Mouse (Mus musculus) leukemia stem cell, adult 10-12 weeks (primary cell): ENCODE results near the gene Ifi207. TPM values are rescaled to one million over a fixed set of nuclear protein-coding genes. Genes with fewer than 3 reads are reported as not detected.

Experiments
- polyA plus RNA-seq: library from polyadenylated mRNA; stranded (reverse); fragments of >175 nt; gene quantifications from 2 replicates; pipeline ENCODE4 v1.2.3, GENCODE M21; 2012; ENCODE audit warnings: low replicate concordance

Ifi207 gene
- polyA plus RNA-seq = 0.12 and 0.49 TPM in 2 replicates

DNA sequence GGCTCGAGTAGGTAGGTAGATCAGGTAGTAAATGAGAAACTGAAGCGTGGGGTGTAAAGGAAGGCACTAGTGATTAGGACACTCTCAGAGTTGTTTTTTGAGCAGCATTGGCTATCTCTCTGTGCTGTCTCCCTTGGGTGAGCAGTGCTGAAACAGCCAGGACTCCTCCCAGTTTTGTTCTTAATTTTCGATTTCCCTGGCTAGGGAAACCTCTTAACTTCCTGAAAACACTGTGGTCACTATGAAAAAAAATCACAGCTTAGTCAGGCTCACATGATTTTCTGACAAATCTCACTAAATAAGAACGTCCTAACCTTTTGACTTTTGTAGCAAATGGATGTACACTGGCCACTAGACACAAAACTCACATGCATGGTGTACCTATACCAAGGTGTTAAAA, at the start of gene Ifi207:
Gene Ifi207 (minus strand): TSS at position 92 of the 400 bp plus-strand sequence.

DNA sequence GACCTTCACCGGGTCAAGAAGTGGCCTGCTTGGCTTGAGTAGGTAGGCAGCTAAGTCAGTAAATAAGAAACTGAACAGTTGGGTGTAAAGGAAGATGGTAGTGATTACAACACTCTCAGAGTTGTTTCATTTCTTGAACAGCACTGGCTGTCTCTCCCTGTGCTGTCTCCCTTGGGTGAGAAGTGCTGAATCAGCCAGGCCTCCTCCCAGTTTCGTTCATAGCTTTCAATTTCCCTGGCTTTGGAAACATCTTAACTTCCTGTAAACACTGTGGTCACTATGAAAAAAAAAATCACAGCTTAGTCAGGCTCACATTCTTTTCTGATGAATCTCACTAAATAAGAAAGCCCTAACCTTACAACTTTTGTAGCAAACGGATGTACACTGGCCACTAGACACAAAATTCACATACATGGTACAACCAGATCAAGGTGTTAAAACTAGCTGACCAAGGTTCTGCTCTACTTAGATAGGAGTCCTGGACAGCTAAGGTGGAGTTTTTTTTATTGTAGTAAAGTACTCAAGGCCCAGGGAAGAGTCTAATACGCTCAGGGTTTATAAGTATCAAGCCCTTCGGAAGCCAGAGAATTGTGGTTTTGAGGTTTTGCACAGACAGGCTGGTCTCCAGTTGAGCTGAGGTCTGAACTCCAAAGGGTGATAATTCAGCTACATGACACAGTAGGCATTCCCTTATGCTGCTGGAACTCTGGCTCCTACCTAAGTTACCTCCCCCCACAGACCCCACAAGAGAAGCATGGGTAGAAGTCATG, 25.5 kb upstream of the Ifi207 start, which contains the start of gene Ifi204:
Gene Ifi204 (minus strand): TSS at position 96 of the 770 bp plus-strand sequence.

DNA sequence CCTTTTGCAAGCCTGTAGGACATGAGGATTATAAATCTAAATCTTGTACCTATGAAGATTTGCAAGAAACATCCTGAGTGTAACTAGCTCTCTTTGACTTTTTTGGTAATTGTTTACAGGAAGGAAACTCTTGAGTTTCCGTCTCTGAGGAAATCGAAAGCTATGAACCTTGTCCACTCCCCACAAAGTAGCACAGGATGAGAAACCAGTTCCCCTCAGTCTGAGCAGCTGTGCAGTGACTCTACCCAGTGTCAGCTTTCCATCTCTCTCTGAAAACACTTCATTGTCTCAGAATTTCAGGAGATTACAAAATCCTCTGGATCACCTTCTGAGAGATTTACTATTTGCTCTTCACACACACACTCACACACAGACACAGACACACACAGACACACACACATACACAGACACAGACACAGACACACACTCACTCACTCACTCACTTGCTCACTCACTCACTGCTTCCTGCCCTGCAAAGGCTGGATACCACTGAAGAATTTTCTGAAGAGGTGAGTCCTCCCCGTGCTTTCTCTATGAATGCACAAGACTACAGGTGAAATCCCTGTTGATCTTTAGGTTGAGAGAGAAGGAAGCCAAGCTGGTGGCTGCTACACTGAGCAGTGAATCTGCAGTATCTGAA, 68.0 kb downstream of the Ifi207 start, which contains the start of gene Ifi208:
Gene Ifi208 (plus strand): TSS at position 218 of the 640 bp plus-strand sequence.

Other genes with a start within 250 kb of the Ifi207 start
- gene Ifi214, start 205.8 kb downstream of the Ifi207 start, polyA plus RNA-seq = 0.09 TPM in 1 of 2 replicates, not detected in the other
- gene Ifi213, start 142.5 kb downstream of the Ifi207 start, polyA plus RNA-seq = 0.10 and 0.14 TPM in 2 replicates
- gene Ifi209, start 110.8 kb downstream of the Ifi207 start, polyA plus RNA-seq = 0.35 TPM in 1 of 2 replicates, not detected in the other
- 0.17 and 0.23 TPM in 2 replicates for gene Ifi208, start 68.1 kb downstream of the Ifi207 start, polyA plus RNA-seq
- gene Ifi204, start 25.2 kb upstream of the Ifi207 start, polyA plus RNA-seq = 0.16 TPM in 1 of 2 replicates, not detected in the other
- 0.09 and 0.46 TPM in 2 replicates for gene Ifi211, start 171.3 kb upstream of the Ifi207 start, polyA plus RNA-seq
- gene Mndal, start 200.7 kb upstream of the Ifi207 start, polyA plus RNA-seq = 3.8 and 4.7 TPM in 2 replicates
- 1.6 and 2.6 TPM in 2 replicates for gene Ifi203, start 200.9 kb upstream of the Ifi207 start, polyA plus RNA-seq
- gene Ifi202b, start 241.0 kb upstream of the Ifi207 start, polyA plus RNA-seq = 0.20 TPM in 1 of 2 replicates, not detected in the other